Mouse (Mus musculus): Measurements from ENCODE around the gene Skil. TPM values are rescaled to one million over a fixed set of nuclear protein-coding genes. Genes with fewer than 3 reads are reported as not detected.

The Skil gene
- total and polyA plus RNA-seq, 3 experiments = 7.4 to 8.6 TPM; not detected in 1

DNA sequence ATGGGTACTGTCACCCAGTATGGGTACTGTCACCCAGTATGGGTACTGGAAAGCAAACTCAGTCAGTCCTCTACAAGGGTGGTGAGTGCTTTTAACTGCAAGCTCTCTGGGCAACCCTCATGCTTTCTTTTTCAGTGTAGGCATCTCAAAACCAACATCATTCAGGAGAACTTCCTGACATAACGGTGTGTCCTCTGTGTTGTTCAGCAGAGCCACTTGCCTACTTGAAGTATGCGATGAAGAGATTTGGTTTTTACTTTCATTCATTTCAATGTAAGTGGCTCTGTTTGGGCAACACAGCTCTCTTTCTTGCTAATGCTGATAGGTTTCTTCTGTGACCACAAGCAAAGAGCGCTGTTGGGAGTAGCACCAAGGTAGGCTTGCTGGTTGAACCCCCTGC, 9.9 kb upstream of the Skil start:
- no peaks in the 10 kb centered on the region for H3K79me2 ChIP-seq (ENCODE audit: control insufficient read depth, insufficient read depth, low read length, poor library complexity)
- H3K27me3 ChIP-seq (ENCODE audit: control insufficient read depth in 1 of 2, insufficient read depth in 2 of 2, low read length in 2 of 2) = peaks cover 0 to 2% of the 10 kb centered on the region in 2 experiments; a peak in 2 of 4 replicates
- peaks cover 0 to 4% of the 10 kb centered on the region in 2 experiments; a peak in 1 of 4 replicates for H3K4me1 ChIP-seq (ENCODE audit: control insufficient read depth in 1 of 2, insufficient read depth in 2 of 2, low read length in 2 of 2)
- H3K4me3 ChIP-seq (ENCODE audit: control insufficient read depth in 1 of 2, insufficient read depth in 1 of 2, low read depth in 2 of 2, low read length in 2 of 2) = no peak overlapping the region
- no peak overlapping the region for H3K27ac ChIP-seq (ENCODE audit: control insufficient read depth, low read depth, low read length)
- no peaks in the 10 kb centered on the region for H3K9me3 ChIP-seq (replicated peaks; ENCODE audit: insufficient read depth, low read length)
- H3K9ac ChIP-seq (ENCODE audit: control insufficient read depth, low read depth, low read length, poor library complexity, severe bottlenecking) = no peak overlapping the region
- no peak for DNase-seq (ENCODE audit: low read depth, low spot score)
- H3K36me3 ChIP-seq (ENCODE audit: control insufficient read depth in 1 of 2, insufficient read depth in 2 of 2, low read length in 2 of 2) = no peaks in the 10 kb centered on the region; a peak in 2 of 4 replicates
- TF ChIP-seq ELF1 (IDR thresholded peaks at IDR 0.05; ENCODE audit: low read depth, low read length) (no peak), ZMIZ1 (IDR thresholded peaks at IDR 0.05; ENCODE audit: low read depth, low read length) (no peak), MYB (IDR thresholded peaks at IDR 0.05; ENCODE audit: low read depth, low read length) (no peak), EP300 (IDR thresholded peaks at IDR 0.05; ENCODE audit: low read depth in 1 of 2, low read length in 2 of 2) (no peak), POLR2AphosphoS2 (IDR thresholded peaks at IDR 0.05; ENCODE audit: low read length) (no peak), JUND (IDR thresholded peaks at IDR 0.05; ENCODE audit: low read depth, low read length) (no peak), KAT2A (conservative IDR thresholded peaks at IDR 0.05; ENCODE audit: low read depth, low read length) (no peak), SIN3A (IDR thresholded peaks at IDR 0.05; ENCODE audit: low read length) (no peak), BHLHE40 (IDR thresholded peaks at IDR 0.05; ENCODE audit: borderline replicate concordance, low read depth, low read length) (no peak), MXI1 (IDR thresholded peaks at IDR 0.05; ENCODE audit: low read depth, low read length) (no peak), CHD1 (IDR thresholded peaks at IDR 0.05; ENCODE audit: low read depth, low read length) (no peak), MEF2A (IDR thresholded peaks at IDR 0.05; ENCODE audit: extremely low read depth, insufficient replicate concordance, low read depth, low read length, poor library complexity, severe bottlenecking) (no peak), TBP (IDR thresholded peaks at IDR 0.05; ENCODE audit: low read depth, low read length) (no peak), SMC3 (IDR thresholded peaks at IDR 0.05; ENCODE audit: low read depth, low read length) (no peak)

DNA sequence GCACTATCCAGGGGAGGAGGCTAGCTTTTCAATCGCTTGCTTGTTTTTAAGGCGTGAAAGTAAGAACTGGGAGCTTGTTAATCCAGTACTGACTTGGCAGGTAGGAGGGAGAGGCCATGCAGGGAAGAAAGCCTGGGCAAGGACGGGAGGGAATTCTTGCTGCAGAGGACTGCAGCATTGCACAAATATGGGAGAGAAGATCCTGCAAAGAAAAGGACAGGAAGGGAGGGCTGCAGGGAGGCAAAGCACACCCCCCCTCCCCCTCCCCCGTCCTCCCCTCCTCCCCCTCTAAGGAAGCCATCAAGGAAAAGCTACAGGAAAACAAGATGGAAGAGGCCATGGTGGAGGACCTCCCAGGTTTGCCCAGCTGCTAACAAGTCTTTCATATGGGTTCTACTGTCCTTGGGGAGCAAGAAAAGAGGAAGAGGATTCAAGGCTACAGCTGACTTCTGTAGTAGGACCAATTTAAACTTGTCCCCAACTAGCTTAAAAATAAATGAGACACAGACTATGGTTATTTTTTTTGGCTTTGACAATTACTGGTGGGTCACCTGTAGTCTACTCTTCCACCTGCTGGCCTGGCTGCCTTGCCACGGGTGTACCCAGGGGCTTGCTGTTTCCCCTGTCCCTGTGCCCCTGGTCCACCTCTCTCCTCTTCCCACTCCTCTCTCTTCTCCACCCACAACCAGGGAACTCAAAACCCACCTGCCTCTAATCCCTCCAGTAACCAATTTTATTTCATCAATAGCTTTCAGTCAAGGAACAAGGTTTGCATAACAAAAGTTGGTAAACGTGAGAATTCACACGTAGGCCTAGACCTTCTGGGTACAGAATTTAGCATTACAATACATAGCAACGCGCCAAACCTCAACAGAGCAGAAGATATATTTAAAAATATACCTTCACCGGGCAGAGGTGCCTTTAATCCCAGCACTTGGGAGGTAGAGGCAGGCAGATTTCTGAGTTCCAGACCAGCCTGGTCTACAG, 5.8 kb upstream of the Skil start:
- H3K36me3 ChIP-seq (ENCODE audit: control insufficient read depth in 1 of 2, insufficient read depth in 2 of 2, low read length in 2 of 2) = peaks cover 0 to 4% of the 10 kb centered on the region in 2 experiments; a peak in 1 of 4 replicates
- no peak overlapping the region for H3K4me3 ChIP-seq (ENCODE audit: control insufficient read depth in 1 of 2, insufficient read depth in 1 of 2, low read depth in 2 of 2, low read length in 2 of 2)
- H3K79me2 ChIP-seq (ENCODE audit: control insufficient read depth, insufficient read depth, low read length, poor library complexity) = no peaks in the 10 kb centered on the region; the same call in 1 of the 2 replicates
- H3K27ac ChIP-seq (ENCODE audit: control insufficient read depth, low read depth, low read length) = no peak overlapping the region
- no peak for TF ChIP-seq POLR2AphosphoS5 (IDR thresholded peaks at IDR 0.05; ENCODE audit: borderline replicate concordance, low read depth, low read length)
- no peak for TF ChIP-seq JUND (IDR thresholded peaks at IDR 0.05; ENCODE audit: low read depth, low read length)
- no peak for TF ChIP-seq BHLHE40 (IDR thresholded peaks at IDR 0.05; ENCODE audit: borderline replicate concordance, low read depth, low read length)
- TF ChIP-seq MYC (IDR thresholded peaks at IDR 0.05; ENCODE audit: low read depth, low read length) = no peak
- no peak for TF ChIP-seq TCF12 (IDR thresholded peaks at IDR 0.05; ENCODE audit: low read depth, low read length)
- TF ChIP-seq RCOR1 (IDR thresholded peaks at IDR 0.05; ENCODE audit: low read depth, low read length) = no peak
- TF ChIP-seq E2F4 (IDR thresholded peaks at IDR 0.05; ENCODE audit: borderline replicate concordance, low read depth, low read length) = no peak
- no peak for TF ChIP-seq POLR2AphosphoS2 (IDR thresholded peaks at IDR 0.05; ENCODE audit: low read length)
- no peak for TF ChIP-seq ELF1 (IDR thresholded peaks at IDR 0.05; ENCODE audit: low read depth, low read length)
- no peak for TF ChIP-seq ZKSCAN1 (IDR thresholded peaks at IDR 0.05; ENCODE audit: low read depth, low read length)
- no peak for DNase-seq (ENCODE audit: low read depth, low spot score)
- H3K9ac ChIP-seq (ENCODE audit: control insufficient read depth, low read depth, low read length, poor library complexity, severe bottlenecking) = no peak overlapping the region
- H3K4me1 ChIP-seq (ENCODE audit: control insufficient read depth in 1 of 2, insufficient read depth in 2 of 2, low read length in 2 of 2) = peaks cover 0 to 12% of the 10 kb centered on the region in 2 experiments; a peak in 3 of 4 replicates
- H3K27me3 ChIP-seq (ENCODE audit: control insufficient read depth in 1 of 2, insufficient read depth in 2 of 2, low read length in 2 of 2) = no peaks in the 10 kb centered on the region
- no peaks in the 10 kb centered on the region for H3K9me3 ChIP-seq (replicated peaks; ENCODE audit: insufficient read depth, low read length)
